Mouse (Mus musculus): ENCODE results near the gene Batf2. TPM values are rescaled to one million over a fixed set of nuclear protein-coding genes. Genes with fewer than 3 reads are reported as not detected.
"Not testable (repeated sequence)": the region's sequence is repeated elsewhere in the genome, so short reads cannot be mapped to it uniquely, and the experiment has no call there.

Batf2 gene
- polyA plus RNA-seq, 2 experiments, result 0.09 to 0.35 TPM

DNA sequence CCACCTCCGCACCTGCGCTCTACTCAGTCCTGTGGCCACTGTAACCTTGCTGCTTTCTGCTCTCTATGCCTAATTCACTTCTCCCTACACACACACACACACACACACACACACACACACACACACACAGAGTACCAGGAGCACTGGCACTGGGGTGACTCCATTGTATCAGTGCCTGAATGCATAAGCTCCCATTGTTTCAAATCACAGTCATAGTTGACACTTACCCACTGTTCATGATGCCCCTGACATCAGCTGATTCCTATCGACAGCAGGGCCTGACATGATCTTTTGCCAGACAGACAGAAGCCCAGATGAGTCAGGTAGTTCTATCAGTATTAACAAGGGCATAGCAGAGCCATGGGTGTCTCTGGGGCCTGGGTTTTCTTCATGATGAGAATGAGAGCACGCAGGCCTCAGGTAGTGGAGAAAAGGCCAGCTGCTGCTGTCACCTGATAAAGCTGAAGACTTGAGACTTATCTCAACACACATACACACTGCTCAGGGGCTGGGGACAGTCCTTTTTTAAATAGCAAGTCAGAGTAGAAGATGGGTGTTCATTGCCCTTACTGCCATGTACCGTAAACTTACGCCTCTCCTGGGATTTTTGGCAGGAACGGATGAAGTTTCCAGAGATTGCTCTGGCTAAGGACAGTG lies 8.5 kb upstream of the Batf2 start:
- Histone ChIP-seq H3K27ac (peak overlapping the region; percentile 98), H3K9me3 (ENCODE audit: control insufficient read depth, low read length) (no peaks in the 10 kb centered on the region), H3K4me2 (ENCODE audit: low read depth) (peak overlapping the region; percentile 91), H3K36me3 (replicated peaks; ENCODE audit: control insufficient read depth, insufficient read depth, low read depth) (0 out of 2 replicates have a peak, but pooled peaks cover 2% of the 10 kb centered on the region), H3K4me1 (replicated peaks; ENCODE audit: control insufficient read depth in 2 of 2, insufficient read depth in 2 of 2, low read length in 1 of 2) (peaks cover 55 to 56% of the 10 kb centered on the region in 2 experiments), H3K4me3 (ENCODE audit: insufficient read depth in 1 of 2, low read depth in 2 of 2, low read length in 2 of 2) (peak overlapping the region; percentile 53 to 59), H3K9ac (replicated peaks) (peak overlapping the region; percentile 64), H3K27me3 (ENCODE audit: control insufficient read depth, insufficient read depth, low read length) (no peaks in the 10 kb centered on the region)
- 44% methylated on average over 7 of the region's 7 CpGs for WGBS (ENCODE audit: insufficient replicate concordance)
- DNase-seq (ENCODE audit: low read depth in 3 of 3, low spot score in 3 of 3) (peak; percentile 77 to 81 (median 81)), ATAC-seq (ENCODE audit: insufficient read depth) (peak; percentile 78)
- no peak for TF ChIP-seq CTCF (IDR thresholded peaks at IDR 0.05; ENCODE audit: low read depth)
- TF ChIP-seq EP300 (IDR thresholded peaks at IDR 0.05; ENCODE audit: low read depth), result peak; percentile 90

DNA sequence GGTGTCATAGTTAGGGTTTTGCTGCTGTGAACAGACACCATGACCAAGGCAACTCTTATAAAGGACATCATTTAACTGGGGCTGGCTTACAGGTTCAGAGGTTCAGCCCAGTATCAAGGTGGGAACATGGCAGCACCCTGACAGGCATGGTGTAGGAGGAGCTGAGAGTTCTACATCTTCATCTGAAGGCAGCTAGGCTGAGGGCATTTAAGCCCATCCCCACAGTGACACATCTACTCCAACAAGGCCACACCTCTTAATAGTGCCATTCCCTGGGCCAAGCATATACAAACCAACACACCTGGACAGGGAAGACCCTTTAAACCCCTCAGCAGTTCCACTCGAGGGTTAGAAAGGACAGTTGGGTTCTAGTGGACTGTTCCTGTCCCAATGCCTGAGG lies 7.6 kb upstream of the Batf2 start:
- Histone ChIP-seq H3K4me2 (ENCODE audit: low read depth) (peak overlapping the region; percentile 91), H3K4me1 (replicated peaks; ENCODE audit: control insufficient read depth in 2 of 2, insufficient read depth in 2 of 2, low read length in 1 of 2) (peaks cover 55 to 56% of the 10 kb centered on the region in 2 experiments), H3K9ac (replicated peaks) (peak overlapping the region; percentile 64), H3K4me3 (ENCODE audit: insufficient read depth in 1 of 2, low read depth in 2 of 2, low read length in 2 of 2) (peak overlapping the region; percentile 4 to 53; a peak in 2 of 4 replicates), H3K27ac (peak overlapping the region; percentile 98)
- H3K9me3 ChIP-seq (ENCODE audit: control insufficient read depth, low read length); H3K36me3 ChIP-seq (replicated peaks; ENCODE audit: control insufficient read depth, insufficient read depth, low read depth); H3K27me3 ChIP-seq (ENCODE audit: control insufficient read depth, insufficient read depth, low read length); DNase-seq (ENCODE audit: low read depth in 3 of 3, low spot score in 3 of 3): not testable (repeated sequence)
- 28% methylated on average over 1 of the region's 1 CpGs for WGBS (ENCODE audit: insufficient replicate concordance)
- ATAC-seq (ENCODE audit: insufficient read depth), result peak; percentile 47; the same call in 1 of the 2 replicates

DNA sequence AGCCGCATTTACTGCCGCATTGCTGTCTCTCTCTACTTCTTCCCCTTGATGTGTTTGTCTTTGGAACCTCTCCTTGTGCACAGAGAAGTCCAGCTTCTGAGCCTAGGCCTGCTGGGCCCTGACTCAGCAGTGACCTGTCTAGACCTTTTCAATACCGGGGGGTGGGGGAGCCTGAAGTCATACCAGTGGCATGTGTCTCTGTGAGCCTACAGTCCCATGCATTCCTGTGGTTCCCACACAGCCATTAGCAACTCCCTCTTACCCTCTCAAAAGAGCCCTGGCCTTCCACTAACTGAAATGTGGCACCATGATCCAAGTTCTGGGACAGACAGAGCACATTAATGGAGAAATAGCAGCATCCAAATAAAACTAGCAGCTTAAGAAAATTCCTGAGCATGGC lies 4.4 kb upstream of the Batf2 start:
- H3K4me2 ChIP-seq (ENCODE audit: low read depth), result no peak overlapping the region
- H3K27me3 ChIP-seq (ENCODE audit: control insufficient read depth, insufficient read depth, low read length), result no peaks in the 10 kb centered on the region
- TF ChIP-seq EP300 (IDR thresholded peaks at IDR 0.05; ENCODE audit: low read depth) (no peak), CTCF (IDR thresholded peaks at IDR 0.05; ENCODE audit: low read depth) (no peak)
- ATAC-seq (ENCODE audit: insufficient read depth) (no peak), DNase-seq (ENCODE audit: low read depth in 3 of 3, low spot score in 3 of 3) (no peak)
- H3K4me1 ChIP-seq (replicated peaks; ENCODE audit: control insufficient read depth in 2 of 2, insufficient read depth in 2 of 2, low read length in 1 of 2), result peaks cover 29 to 36% of the 10 kb centered on the region in 2 experiments
- no peak overlapping the region for H3K27ac ChIP-seq
- H3K4me3 ChIP-seq (ENCODE audit: insufficient read depth in 1 of 2, low read depth in 2 of 2, low read length in 2 of 2), result no peak overlapping the region
- H3K9me3 ChIP-seq (ENCODE audit: control insufficient read depth, low read length), result no peaks in the 10 kb centered on the region
- WGBS (ENCODE audit: insufficient replicate concordance), result 81% methylated on average over 3 of the region's 3 CpGs
- H3K9ac ChIP-seq (replicated peaks), result no peak overlapping the region
- H3K36me3 ChIP-seq (replicated peaks; ENCODE audit: control insufficient read depth, insufficient read depth, low read depth), result 0 out of 2 replicates have a peak, but pooled peaks cover 2% of the 10 kb centered on the region

DNA sequence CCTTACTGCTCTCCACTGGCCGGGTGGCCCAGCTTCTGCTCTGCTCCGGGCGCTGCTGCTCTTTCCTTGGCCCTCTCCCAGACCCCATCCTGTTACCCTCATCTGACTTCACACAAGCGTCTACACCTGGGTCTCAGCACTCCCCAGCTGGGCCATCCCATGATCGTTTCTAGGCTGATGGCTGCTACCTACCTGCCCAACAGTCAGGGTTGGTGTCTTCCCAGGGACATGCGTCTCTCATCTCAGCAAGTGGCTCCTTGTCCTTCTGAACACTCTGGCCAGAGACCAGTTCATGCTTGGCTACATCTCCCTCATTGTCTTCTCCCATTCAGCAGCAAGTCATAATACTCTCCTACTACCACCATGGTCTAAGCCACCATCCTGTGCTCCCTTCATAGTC lies 1.1 kb upstream of the Batf2 start:
- peak overlapping the region; percentile 99 for H3K4me2 ChIP-seq (ENCODE audit: low read depth)
- no peak overlapping the region for H3K27ac ChIP-seq
- no peak overlapping the region for H3K9ac ChIP-seq (replicated peaks)
- 94% methylated on average over 6 of the region's 6 CpGs for WGBS (ENCODE audit: insufficient replicate concordance)
- ATAC-seq (ENCODE audit: insufficient read depth) (no peak), DNase-seq (ENCODE audit: low read depth in 3 of 3, low spot score in 3 of 3) (no peak)
- H3K4me1 ChIP-seq (replicated peaks; ENCODE audit: control insufficient read depth in 2 of 2, insufficient read depth in 2 of 2, low read length in 1 of 2), result peaks cover 0 to 12% of the 10 kb centered on the region in 2 experiments; a peak in 2 of 4 replicates
- no peaks in the 10 kb centered on the region for H3K27me3 ChIP-seq (ENCODE audit: control insufficient read depth, insufficient read depth, low read length)
- H3K4me3 ChIP-seq (ENCODE audit: insufficient read depth in 1 of 2, low read depth in 2 of 2, low read length in 2 of 2), result no peak overlapping the region; a peak in 1 of 4 replicates
- 0 out of 2 replicates have a peak, but pooled peaks cover 2% of the 10 kb centered on the region for H3K36me3 ChIP-seq (replicated peaks; ENCODE audit: control insufficient read depth, insufficient read depth, low read depth)
- TF ChIP-seq EP300 (IDR thresholded peaks at IDR 0.05; ENCODE audit: low read depth), result no peak
- TF ChIP-seq CTCF (IDR thresholded peaks at IDR 0.05; ENCODE audit: low read depth), result no peak
- no peaks in the 10 kb centered on the region for H3K9me3 ChIP-seq (ENCODE audit: control insufficient read depth, low read length)

DNA sequence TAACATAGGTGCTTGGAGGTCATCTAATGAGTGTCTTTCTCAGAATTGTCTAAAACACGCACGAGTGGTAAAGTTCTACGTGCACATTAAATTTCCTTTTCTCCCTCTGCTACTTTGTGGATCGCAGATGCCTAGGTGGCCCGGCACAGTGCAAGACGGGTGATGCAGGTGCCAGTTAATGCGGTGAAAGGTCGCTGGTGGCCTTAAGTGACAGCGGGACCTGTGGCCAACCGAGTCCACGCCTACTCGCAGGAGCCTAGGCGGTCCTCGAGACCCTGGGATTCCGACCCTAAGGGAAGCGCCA lies 457 bp upstream of the Batf2 start:
- Histone ChIP-seq H3K36me3 (replicated peaks; ENCODE audit: control insufficient read depth, insufficient read depth, low read depth) (0 out of 2 replicates have a peak, but pooled peaks cover 2% of the 10 kb centered on the region), H3K27ac (peak overlapping the region; percentile 97), H3K4me2 (ENCODE audit: low read depth) (peak overlapping the region; percentile 99), H3K9me3 (ENCODE audit: control insufficient read depth, low read length) (no peaks in the 10 kb centered on the region), H3K27me3 (ENCODE audit: control insufficient read depth, insufficient read depth, low read length) (no peaks in the 10 kb centered on the region), H3K4me1 (replicated peaks; ENCODE audit: control insufficient read depth in 2 of 2, insufficient read depth in 2 of 2, low read length in 1 of 2) (peaks cover 0 to 12% of the 10 kb centered on the region in 2 experiments; a peak in 2 of 4 replicates), H3K4me3 (ENCODE audit: insufficient read depth in 1 of 2, low read depth in 2 of 2, low read length in 2 of 2) (peak overlapping the region; percentile 73 to 81), H3K9ac (replicated peaks) (peak overlapping the region; percentile 82)
- ATAC-seq (ENCODE audit: insufficient read depth) (peak; percentile 38), DNase-seq (ENCODE audit: low read depth in 3 of 3, low spot score in 3 of 3) (no peak)
- WGBS (ENCODE audit: insufficient replicate concordance), result 7% methylated on average over 16 of the region's 16 CpGs
- TF ChIP-seq EP300 (IDR thresholded peaks at IDR 0.05; ENCODE audit: low read depth) (no peak), CTCF (IDR thresholded peaks at IDR 0.05; ENCODE audit: low read depth) (no peak)

Data from liver, embryonic 14.5 days (tissue).